Mouse (Mus musculus): ENCODE measurements at regions not wholly inside any gene's neighbourhood (a gene's known extent, or its start where the extent isn't known, plus 50 kb on each side); places are given as distances from the start of the nearest gene placed in this dataset.

GRCm38 (mm10) chr3:60407906-60408305 lies 64.7 kb upstream of the Mbnl1 start:
- no peak for TF ChIP-seq POLR2A (IDR thresholded peaks at IDR 0.05; ENCODE audit: insufficient read depth, low read depth, low read length)
- TF ChIP-seq CTCF (IDR thresholded peaks at IDR 0.05; ENCODE audit: insufficient read depth, low read depth, low read length) = no peak

Measured in olfactory bulb, adult 2 months (tissue).